Mouse (Mus musculus) small intestine, adult 2 months (tissue): Measurements from ENCODE around the gene Sirt4.

Experiments
- CTCF ChIP-seq: fragments of 200-500 bp; IDR thresholded peaks from 2 replicates; pipeline ENCODE4 v1.5.1; 2012; ENCODE audit warnings: low read depth, mild to moderate bottlenecking, control low read depth, inconsistent platforms, low read length, moderate library complexity, mixed read lengths; ENCODE audit not compliant: insufficient replicate concordance, insufficient read length; ENCODE audit errors: extremely low read depth
- POLR2A ChIP-seq: fragments of 200-500 bp; IDR thresholded peaks from 2 replicates; pipeline ENCODE4 v1.6.1; 2012; ENCODE audit warnings: low read depth, mild to moderate bottlenecking, control low read depth, inconsistent platforms, low read length, moderate library complexity

- TF ChIP-seq CTCF (no peak), POLR2A (no peak)
Measured at GRCm38 (mm10) chr5:115509790-115510689, 25.5 kb upstream of the Sirt4 start.
